Mouse (Mus musculus) brain, embryonic 14.5 days (tissue): Measurements from ENCODE around the gene Lemd2.

Experiments used
- CTCF ChIP-seq: fragments of 200-500 bp; IDR thresholded peaks from 2 replicates; pipeline ENCODE4 v1.5.1; 2012; ENCODE audit warnings: inconsistent platforms, mild to moderate bottlenecking, moderate library complexity, borderline replicate concordance; ENCODE audit not compliant: insufficient read depth, insufficient read length; ENCODE audit errors: extremely low read depth
- POLR2A ChIP-seq: fragments of 200-500 bp; IDR thresholded peaks from 2 replicates; pipeline ENCODE4 v1.6.1; 2012; ENCODE audit warnings: mild to moderate bottlenecking, inconsistent platforms, borderline replicate concordance; ENCODE audit not compliant: poor library complexity, insufficient read depth, insufficient read length, severe bottlenecking; ENCODE audit errors: extremely low read depth

DNA sequence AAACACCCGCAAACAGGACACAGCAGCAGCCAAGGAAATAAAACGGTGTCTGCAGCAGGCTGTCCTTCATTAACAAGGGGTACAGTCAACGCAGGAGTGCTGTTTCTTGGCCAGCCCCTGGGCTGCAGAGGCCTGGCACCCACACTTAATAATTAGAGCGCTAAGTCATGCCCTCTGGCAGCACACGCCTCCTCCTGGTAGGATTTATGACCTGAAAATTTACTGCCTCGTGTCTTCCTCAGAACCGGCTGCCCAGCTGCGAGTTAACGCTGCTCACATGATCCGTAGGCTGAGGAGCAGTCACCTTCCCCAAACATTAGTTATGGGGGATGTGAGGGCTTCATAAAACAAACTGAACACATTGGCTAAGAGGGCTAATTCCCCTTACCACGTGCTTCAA is 3.5 kb downstream of the Lemd2 start:
- TF ChIP-seq CTCF (no peak), POLR2A (no peak)
